Mouse (Mus musculus): ENCODE measurements around the gene Krt42.

- TF ChIP-seq EP300 (IDR thresholded peaks at IDR 0.05; ENCODE audit: low read depth) (no peak), CTCF (IDR thresholded peaks at IDR 0.05; ENCODE audit: low read depth) (no peak)
Measured at GRCm38 (mm10) chr11:100290235-100290634, 20.6 kb upstream of the Krt42 start.
